Mouse (Mus musculus) stomach, postnatal 0 days (tissue): Measurements from ENCODE around the gene Vmn1r223.
"Not testable (repeated sequence)": the region's sequence is repeated elsewhere in the genome, so short reads cannot be mapped to it uniquely, and the experiment has no call there.

Source experiments
- CTCF ChIP-seq: IDR thresholded peaks from 2 replicates; pipeline ENCODE4 v1.5.1; 2016; ENCODE audit warnings: antibody characterized with exemption, low read depth, mild to moderate bottlenecking, moderate library complexity
- EP300 ChIP-seq: optimal IDR thresholded peaks from 2 replicates; pipeline ENCODE3; 2016; ENCODE audit warnings: antibody characterized with exemption

DNA sequence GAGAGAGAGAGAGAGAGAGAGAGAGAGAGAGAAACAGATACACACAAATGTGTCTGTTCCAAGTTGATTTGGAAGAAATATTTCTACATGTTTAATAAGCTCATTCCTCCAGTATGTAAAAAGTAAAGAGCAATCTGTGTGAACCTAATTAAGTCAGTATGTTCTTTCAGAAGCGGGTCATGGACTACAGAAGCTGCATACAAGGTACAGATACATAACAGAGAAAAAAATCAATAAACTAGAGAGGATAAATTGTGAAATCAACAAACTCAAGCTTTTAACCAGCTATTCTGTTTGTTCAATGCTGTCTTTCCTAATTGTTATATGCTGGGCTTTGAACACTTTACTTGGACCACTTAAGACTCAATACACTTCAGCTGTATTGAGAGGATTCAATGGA is 43.0 kb upstream of the Vmn1r223 start:
- TF ChIP-seq CTCF, EP300: not testable (repeated sequence)
